Mouse (Mus musculus) intestine, embryonic 15.5 days (tissue): ENCODE data around the gene Erlin1. TPM values are rescaled to one million over a fixed set of nuclear protein-coding genes. Genes with fewer than 3 reads are reported as not detected.

Experiments used
- ATAC-seq: fragments of 200-750 bp; cut with Nextera tagmentation; 2 replicates; pipeline ENCODE4 v1.8.0; 2017; ENCODE audit warnings: moderate TSS enrichment, moderate library complexity
- H3K27ac ChIP-seq: fragments of 300-500 bp; sonication (generic); 2 replicates; pipeline ENCODE4 v1.5.1; 2015; ENCODE audit warnings: mild to moderate bottlenecking, inconsistent platforms
- H3K27me3 ChIP-seq: fragments of 300-500 bp; sonication (generic); replicated peaks from 2 replicates; pipeline ENCODE4 v1.6.1; 2015; ENCODE audit warnings: inconsistent platforms
- H3K36me3 ChIP-seq: fragments of 300-500 bp; sonication (generic); 2 replicates; pipeline ENCODE4 v1.6.1; 2015; ENCODE audit warnings: inconsistent platforms
- H3K4me1 ChIP-seq: fragments of 300-500 bp; sonication (generic); replicated peaks from 2 replicates; pipeline ENCODE4 v1.6.1; 2015; ENCODE audit warnings: inconsistent platforms
- H3K4me2 ChIP-seq: fragments of 300-500 bp; sonication (generic); replicated peaks from 2 replicates; pipeline ENCODE4 v1.6.1; 2015; ENCODE audit warnings: mild to moderate bottlenecking, inconsistent platforms
- H3K4me3 ChIP-seq: fragments of 300-500 bp; sonication (generic); replicated peaks from 2 replicates; pipeline ENCODE4 v1.5.1; 2015; ENCODE audit warnings: inconsistent platforms
- H3K9ac ChIP-seq: fragments of 300-500 bp; sonication (generic); 2 replicates; pipeline ENCODE4 v1.6.1; 2015; ENCODE audit warnings: inconsistent platforms
- H3K9me3 ChIP-seq: fragments of 300-500 bp; sonication (generic); 2 replicates; pipeline ENCODE4 v1.6.1; 2016; ENCODE audit warnings: inconsistent platforms
- WGBS: fragments of 180-500 bp; shearing (Covaris S2); methylation state at CpG from one replicate; pipeline ENCODE4 v1.1.7; 2015; 5-methylcytosine and 5-hydroxymethylcytosine counted together
- polyA plus RNA-seq: library from polyadenylated mRNA; unstranded; fragments of >200 nt; fragmentation: Nextera tagmentation; extraction: Ambion mirVana; gene quantifications from 2 replicates; pipeline ENCODE4 v1.2.1, GENCODE M21; 2015

Erlin1 gene
- polyA plus RNA-seq, 1 experiment from 2014 or later, result 38.4 TPM

GRCm38 (mm10) chr19:44055173-44055826 lies 14.3 kb downstream of the Erlin1 start:
- Histone ChIP-seq H3K27me3 (no peaks in the 10 kb centered on the region), H3K9me3 (no peaks in the 10 kb centered on the region), H3K9ac (no peak overlapping the region), H3K36me3 (peaks cover 3% of the 10 kb centered on the region; the same call in 1 of the 2 replicates), H3K4me2 (no peak overlapping the region), H3K4me3 (no peak overlapping the region), H3K27ac (peak overlapping the region; percentile 33; the same call in 1 of the 2 replicates), H3K4me1 (no peaks in the 10 kb centered on the region)
- ATAC-seq, result peak; percentile 86
- WGBS, result 64% methylated on average over 4 of the region's 4 CpGs

GRCm38 (mm10) chr19:44050388-44050787 lies 19.2 kb downstream of the Erlin1 start:
- Histone ChIP-seq H3K4me2 (no peak overlapping the region), H3K27ac (no peak overlapping the region), H3K36me3 (peaks cover 12% of the 10 kb centered on the region), H3K27me3 (no peaks in the 10 kb centered on the region), H3K9me3 (no peaks in the 10 kb centered on the region), H3K9ac (no peak overlapping the region), H3K4me3 (no peak overlapping the region), H3K4me1 (no peaks in the 10 kb centered on the region)
- ATAC-seq, result peak; percentile 51; the same call in 1 of the 2 replicates
- 62% methylated on average over 4 of the region's 4 CpGs for WGBS

GRCm38 (mm10) chr19:44049282-44049681 lies 20.3 kb downstream of the Erlin1 start:
- Histone ChIP-seq H3K36me3 (peaks cover 12% of the 10 kb centered on the region), H3K27ac (no peak overlapping the region), H3K4me3 (no peak overlapping the region), H3K4me1 (no peaks in the 10 kb centered on the region), H3K9me3 (no peaks in the 10 kb centered on the region), H3K27me3 (no peaks in the 10 kb centered on the region), H3K4me2 (no peak overlapping the region), H3K9ac (no peak overlapping the region)
- ATAC-seq, result no peak
- 47% methylated on average over 3 of the region's 3 CpGs for WGBS

GRCm38 (mm10) chr19:44045847-44046246 lies 23.7 kb downstream of the Erlin1 start:
- no peak overlapping the region for H3K9ac ChIP-seq
- no peak overlapping the region for H3K4me2 ChIP-seq
- peaks cover 9% of the 10 kb centered on the region; the same call in 1 of the 2 replicates for H3K36me3 ChIP-seq
- no peaks in the 10 kb centered on the region for H3K9me3 ChIP-seq
- 87% methylated on average over 3 of the region's 3 CpGs for whole genome bisulfite sequencing
- no peaks in the 10 kb centered on the region for H3K27me3 ChIP-seq
- H3K27ac ChIP-seq, result no peak overlapping the region
- no peaks in the 10 kb centered on the region for H3K4me1 ChIP-seq
- no peak overlapping the region for H3K4me3 ChIP-seq
- ATAC-seq, result no peak

- Histone ChIP-seq H3K27me3 (no peaks in the 10 kb centered on the region), H3K27ac (no peak overlapping the region), H3K4me3 (no peak overlapping the region), H3K4me1 (no peaks in the 10 kb centered on the region), H3K4me2 (no peak overlapping the region), H3K9ac (no peak overlapping the region), H3K9me3 (no peaks in the 10 kb centered on the region), H3K36me3 (peaks cover 9% of the 10 kb centered on the region)
- no peak for ATAC-seq
- 86% methylated on average over 5 of the region's 5 CpGs for WGBS
Measured at GRCm38 (mm10) chr19:44042121-44042520, 27.5 kb downstream of the Erlin1 start.

GRCm38 (mm10) chr19:44033396-44033795 lies 36.2 kb downstream of the Erlin1 start:
- 89% methylated on average over 5 of the region's 5 CpGs for WGBS
- no peak overlapping the region for H3K4me2 ChIP-seq
- no peak for ATAC-seq
- no peak overlapping the region for H3K27ac ChIP-seq
- peaks cover 7% of the 10 kb centered on the region for H3K36me3 ChIP-seq
- H3K27me3 ChIP-seq, result no peaks in the 10 kb centered on the region
- H3K9ac ChIP-seq, result no peak overlapping the region
- H3K4me3 ChIP-seq, result no peak overlapping the region
- H3K4me1 ChIP-seq, result no peaks in the 10 kb centered on the region
- no peaks in the 10 kb centered on the region for H3K9me3 ChIP-seq

GRCm38 (mm10) chr19:44032046-44032744 lies 37.4 kb downstream of the Erlin1 start:
- Histone ChIP-seq H3K9ac (no peak overlapping the region), H3K4me1 (no peaks in the 10 kb centered on the region), H3K4me2 (no peak overlapping the region), H3K9me3 (no peaks in the 10 kb centered on the region), H3K27me3 (no peaks in the 10 kb centered on the region), H3K4me3 (no peak overlapping the region), H3K27ac (no peak overlapping the region), H3K36me3 (0 out of 2 replicates have a peak, but pooled peaks cover 5% of the 10 kb centered on the region)
- ATAC-seq, result no peak
- WGBS, result 84% methylated on average over 11 of the region's 11 CpGs

GRCm38 (mm10) chr19:44030024-44030423 lies 39.6 kb downstream of the Erlin1 start:
- no peak for ATAC-seq
- WGBS, result 84% methylated on average over 5 of the region's 5 CpGs
- H3K4me3 ChIP-seq, result no peak overlapping the region
- no peaks in the 10 kb centered on the region for H3K36me3 ChIP-seq
- H3K4me1 ChIP-seq, result no peaks in the 10 kb centered on the region
- H3K27ac ChIP-seq, result no peak overlapping the region
- no peak overlapping the region for H3K9ac ChIP-seq
- H3K4me2 ChIP-seq, result no peak overlapping the region
- no peaks in the 10 kb centered on the region for H3K27me3 ChIP-seq
- no peaks in the 10 kb centered on the region for H3K9me3 ChIP-seq

GRCm38 (mm10) chr19:44028972-44029371 lies 40.6 kb downstream of the Erlin1 start, which contains the start of gene Cyp2c23:
TSS of gene Cyp2c23 (minus strand) at chr19:44029208.
- ATAC-seq, result no peak
- no peaks in the 10 kb centered on the region for H3K27me3 ChIP-seq
- H3K4me1 ChIP-seq, result no peaks in the 10 kb centered on the region
- H3K9me3 ChIP-seq, result no peaks in the 10 kb centered on the region
- no peaks in the 10 kb centered on the region for H3K36me3 ChIP-seq
- no peak within 1 kb of the TSS for H3K4me2 ChIP-seq
- H3K9ac ChIP-seq, result no peak within 1 kb of the TSS
- no peak within 1 kb of the TSS for H3K27ac ChIP-seq
- 75% methylated on average over 8 of the region's 8 CpGs for WGBS
- H3K4me3 ChIP-seq, result no peak within 1 kb of the TSS

- H3K27ac ChIP-seq, result no peak overlapping the region
- H3K4me2 ChIP-seq, result no peak overlapping the region
- no peaks in the 10 kb centered on the region for H3K36me3 ChIP-seq
- no peak overlapping the region for H3K4me3 ChIP-seq
- no peaks in the 10 kb centered on the region for H3K27me3 ChIP-seq
- no peak for ATAC-seq
- H3K9me3 ChIP-seq, result no peaks in the 10 kb centered on the region
- WGBS, result 66% methylated on average over 8 of the region's 8 CpGs
- no peak overlapping the region for H3K9ac ChIP-seq
- no peaks in the 10 kb centered on the region for H3K4me1 ChIP-seq
Measured at GRCm38 (mm10) chr19:44026956-44027530, 42.5 kb downstream of the Erlin1 start.

- H3K36me3 ChIP-seq, result no peaks in the 10 kb centered on the region
- no peak overlapping the region for H3K9ac ChIP-seq
- no peak overlapping the region for H3K4me3 ChIP-seq
- no peaks in the 10 kb centered on the region for H3K9me3 ChIP-seq
- ATAC-seq, result peak; percentile 87
- H3K27me3 ChIP-seq, result no peaks in the 10 kb centered on the region
- H3K27ac ChIP-seq, result peak overlapping the region; percentile 17; the same call in 1 of the 2 replicates
- no peaks in the 10 kb centered on the region for H3K4me1 ChIP-seq
- WGBS, result 72% methylated on average over 13 of the region's 13 CpGs
- H3K4me2 ChIP-seq, result no peak overlapping the region
Measured at GRCm38 (mm10) chr19:44024921-44025585, 44.5 kb downstream of the Erlin1 start.

GRCm38 (mm10) chr19:44023066-44023465 lies 46.5 kb downstream of the Erlin1 start:
- H3K9me3 ChIP-seq, result no peaks in the 10 kb centered on the region
- H3K27me3 ChIP-seq, result no peaks in the 10 kb centered on the region
- 71% methylated on average over 5 of the region's 5 CpGs for WGBS
- no peak overlapping the region for H3K27ac ChIP-seq
- H3K36me3 ChIP-seq, result no peaks in the 10 kb centered on the region
- no peaks in the 10 kb centered on the region for H3K4me1 ChIP-seq
- no peak for ATAC-seq
- H3K4me2 ChIP-seq, result no peak overlapping the region
- H3K9ac ChIP-seq, result no peak overlapping the region
- H3K4me3 ChIP-seq, result no peak overlapping the region
